ENCODE assay signal across 10 mouse cellular contexts in genomic region chr4:123116640-123117039, GRCm38 (mm10). TPM values are rescaled to one million over a fixed set of nuclear protein-coding genes. Genes with fewer than 3 reads are reported as not detected.
DNase-seq lines count a peak whose midpoint lies in the region; ATAC-seq and TF ChIP-seq lines count a peak whose summit lies in the region.
"Not testable (repeated sequence)": the region's sequence is repeated elsewhere in the genome, so short reads cannot be mapped to it uniquely, and the experiment has no call there.
"Had no signal": no experiment of that assay in that cellular context is flagged by ENCODE, and none has a peak within 500 bp of the region (broad histone marks: within the 10 kb centered on the region; RNA-seq: fewer than 3 reads in every experiment).

No protein-coding gene starts in this region.

- H3K4me1 ChIP-seq in cortical plate, adult 2 months (ENCODE audit: control insufficient read depth, insufficient read depth, low read length); forebrain, embryonic 14.5 days (ENCODE audit: control insufficient read depth, insufficient read depth, low read length); heart, postnatal 0 days (ENCODE audit: control insufficient read depth, insufficient read depth); kidney, embryonic 14.5 days (ENCODE audit: control insufficient read depth, insufficient read depth, low read length); limb, embryonic 11.5 days (ENCODE audit: control insufficient read depth, insufficient read depth, low read length); midbrain, embryonic 12.5 days: not testable (repeated sequence)

- H3K9me3 ChIP-seq in forebrain, embryonic 14.5 days (replicated peaks; ENCODE audit: control insufficient read depth, low read length); heart, postnatal 0 days (replicated peaks; ENCODE audit: control insufficient read depth, low read length); kidney, embryonic 14.5 days (ENCODE audit: control insufficient read depth, low read length); limb, embryonic 11.5 days (ENCODE audit: control insufficient read depth, low read length); midbrain, embryonic 12.5 days: not testable (repeated sequence)

- peak; percentile 24 for DNase-seq in forebrain, embryonic 14.5 days (ENCODE audit: low spot score)
- not testable (repeated sequence) for DNase-seq in heart, postnatal 0 days (ENCODE audit: low spot score)
- DNase-seq in limb, embryonic 11.5 days (ENCODE audit: low spot score): peak; percentile 30
- peak; percentile 48 for DNase-seq in retina, postnatal 1 day

- ATAC-seq in forebrain, embryonic 14.5 days: peak; percentile 82
- ATAC-seq in heart, postnatal 0 days (ENCODE audit: insufficient read depth, low read depth); midbrain, embryonic 12.5 days (ENCODE audit: low FRiP score, low read depth): not testable (repeated sequence)
- ATAC-seq in kidney, embryonic 14.5 days (ENCODE audit: low FRiP score, low TSS enrichment): peak; percentile 67
- peak; percentile 52; the same call in 1 of the 2 replicates for ATAC-seq in limb, embryonic 11.5 days (ENCODE audit: insufficient number of reproducible peaks, low FRiP score, low TSS enrichment, low read depth)

- H3K27ac ChIP-seq in cortical plate, adult 2 months (ENCODE audit: insufficient read depth, low read length); forebrain, embryonic 14.5 days (ENCODE audit: low read depth, low read length); heart, postnatal 0 days (ENCODE audit: low read depth); kidney, embryonic 14.5 days (ENCODE audit: low read depth, low read length); limb, embryonic 11.5 days (replicated peaks; ENCODE audit: low read depth, low read length); midbrain, embryonic 12.5 days (replicated peaks): not testable (repeated sequence)

- H3K36me3 ChIP-seq in forebrain, embryonic 14.5 days (ENCODE audit: control insufficient read depth, insufficient read depth, low read length); heart, postnatal 0 days (replicated peaks; ENCODE audit: control insufficient read depth, insufficient read depth, low read length); kidney, embryonic 14.5 days (ENCODE audit: control insufficient read depth, insufficient read depth, low read length); limb, embryonic 11.5 days (ENCODE audit: control insufficient read depth, insufficient read depth, low read length); midbrain, embryonic 12.5 days: not testable (repeated sequence)

- 33% methylated on average over 21 of the region's 42 CpGs for WGBS in forebrain, embryonic 14.5 days
- WGBS in heart, postnatal 0 days: 22% methylated on average over 21 of the region's 42 CpGs
- 23% methylated on average over 30 of the region's 42 CpGs for WGBS in kidney, embryonic 14.5 days
- 23% methylated on average over 31 of the region's 42 CpGs for WGBS in limb, embryonic 11.5 days
- WGBS in midbrain, embryonic 12.5 days: 23% methylated on average over 35 of the region's 42 CpGs

- H3K9ac ChIP-seq in forebrain, embryonic 14.5 days (ENCODE audit: low read length); heart, postnatal 0 days (replicated peaks; ENCODE audit: low read depth, low read length); kidney, embryonic 14.5 days (ENCODE audit: low read depth, low read length); limb, embryonic 11.5 days (ENCODE audit: low read length); midbrain, embryonic 12.5 days (replicated peaks): not testable (repeated sequence)

- H3K27me3 ChIP-seq in forebrain, embryonic 14.5 days (replicated peaks; ENCODE audit: control insufficient read depth, insufficient read depth, low read length); kidney, embryonic 14.5 days (ENCODE audit: control insufficient read depth, insufficient read depth, low read length); limb, embryonic 11.5 days (ENCODE audit: control insufficient read depth, insufficient read depth, low read length): not testable (repeated sequence)
- peaks cover 15% of the 10 kb centered on the region for H3K27me3 ChIP-seq in heart, postnatal 0 days (ENCODE audit: control insufficient read depth, insufficient read depth, low read length)
- H3K27me3 ChIP-seq in midbrain, embryonic 12.5 days: peaks cover 31% of the 10 kb centered on the region

- H3K4me3 ChIP-seq in cortical plate, adult 2 months (ENCODE audit: insufficient read depth, low read length): peak overlapping the region; percentile 38; the same call in 1 of the 2 replicates
- H3K4me3 ChIP-seq in forebrain, embryonic 14.5 days (ENCODE audit: low read depth, low read length): peak overlapping the region; percentile 24
- H3K4me3 ChIP-seq in heart, postnatal 0 days (ENCODE audit: low read depth, low read length): not testable (repeated sequence)
- peak overlapping the region; percentile 31; the same call in 1 of the 2 replicates for H3K4me3 ChIP-seq in kidney, embryonic 14.5 days (ENCODE audit: low read length)
- H3K4me3 ChIP-seq in limb, embryonic 11.5 days (ENCODE audit: low read depth, low read length): peak overlapping the region; percentile 19; the same call in 1 of the 2 replicates
- H3K4me3 ChIP-seq in midbrain, embryonic 12.5 days: peak overlapping the region; percentile 37

- not testable (repeated sequence) for TF ChIP-seq EP300 in heart, postnatal 0 days (IDR thresholded peaks at IDR 0.05; ENCODE audit: low read depth)

- not testable (repeated sequence) for TF ChIP-seq CTCF in cortical plate, adult 2 months (IDR thresholded peaks at IDR 0.05; ENCODE audit: extremely low read depth, insufficient read depth, low read length); heart, postnatal 0 days (IDR thresholded peaks at IDR 0.05; ENCODE audit: low read depth)

- TF ChIP-seq POLR2A in cortical plate, adult 2 months (IDR thresholded peaks at IDR 0.05; ENCODE audit: extremely low read depth, insufficient read depth, low read length): not testable (repeated sequence)

- peak overlapping the region; percentile 49 for H3K4me2 ChIP-seq in forebrain, embryonic 14.5 days (ENCODE audit: low read length)
- H3K4me2 ChIP-seq in heart, postnatal 0 days (ENCODE audit: low read depth, low read length): peak overlapping the region; percentile 38; the same call in 1 of the 2 replicates
- peak overlapping the region; percentile 52 for H3K4me2 ChIP-seq in kidney, embryonic 14.5 days (replicated peaks; ENCODE audit: low read depth, low read length)
- H3K4me2 ChIP-seq in limb, embryonic 11.5 days (ENCODE audit: low read depth, severe bottlenecking): peak overlapping the region; percentile 48
- peak overlapping the region; percentile 51 for H3K4me2 ChIP-seq in midbrain, embryonic 12.5 days (replicated peaks)

RNA-seq across cellular contexts. Expression of gene Oxct2b, which starts 0.6 kb away (rescaled TPM):
- 0.08 and 0.21 TPM in 2 replicates for polyA plus RNA-seq in cortical plate, adult 2 months (2012; rRNA removed)
- polyA plus RNA-seq in forebrain, embryonic 14.5 days (2014; fragmentation: Nextera tagmentation; extraction: Ambion mirVana): 0.13 and 0.35 TPM in 2 replicates
- total RNA-seq in heart, postnatal 0 days (2014; rRNA removed; ENCODE audit: low replicate concordance): not detected in 2 replicates
- not detected in 2 replicates for polyA plus RNA-seq in heart, postnatal 0 days (2015; fragmentation: Nextera tagmentation; extraction: Ambion mirVana)
- polyA plus RNA-seq in kidney, embryonic 14.5 days (2014; fragmentation: Nextera tagmentation; extraction: Ambion mirVana): 0.45 TPM in 1 of 2 replicates, not detected in the other
- polyA plus RNA-seq in limb, embryonic 11.5 days (2014; fragmentation: Nextera tagmentation; extraction: Ambion mirVana): 0.13 TPM in 1 of 2 replicates, not detected in the other
- not detected in 2 replicates for polyA plus RNA-seq in midbrain, embryonic 12.5 days (2016; fragmentation: Nextera tagmentation; extraction: Ambion mirVana)
- total RNA-seq: CH12.LX; heart, adult 18-20 months had no signal
- polyA plus RNA-seq: lung, postnatal 0 days had no signal

RNA-seq across cellular contexts. Expression of gene Bmp8b, which starts 11.7 kb away (rescaled TPM):
- 0.15 and 0.40 TPM in 2 replicates for polyA plus RNA-seq in cortical plate, adult 2 months (2012; rRNA removed)
- polyA plus RNA-seq in forebrain, embryonic 14.5 days (2014; fragmentation: Nextera tagmentation; extraction: Ambion mirVana): 0.08 and 0.21 TPM in 2 replicates
- not detected in 2 replicates for total RNA-seq in heart, postnatal 0 days (2014; rRNA removed; ENCODE audit: low replicate concordance)
- polyA plus RNA-seq in heart, postnatal 0 days (2015; fragmentation: Nextera tagmentation; extraction: Ambion mirVana): 0.05 and 0.10 TPM in 2 replicates
- polyA plus RNA-seq in kidney, embryonic 14.5 days (2014; fragmentation: Nextera tagmentation; extraction: Ambion mirVana): 0.16 and 0.41 TPM in 2 replicates
- polyA plus RNA-seq in limb, embryonic 11.5 days (2014; fragmentation: Nextera tagmentation; extraction: Ambion mirVana): 0.16 and 0.17 TPM in 2 replicates
- polyA plus RNA-seq in midbrain, embryonic 12.5 days (2016; fragmentation: Nextera tagmentation; extraction: Ambion mirVana): 0.10 and 0.13 TPM in 2 replicates
- total RNA-seq: CH12.LX; heart, adult 18-20 months had no signal

RNA-seq across cellular contexts. Expression of gene Ppie, which starts 23.1 kb away (rescaled TPM):
- polyA plus RNA-seq in cortical plate, adult 2 months (2012; rRNA removed): 18.2 and 19.7 TPM in 2 replicates
- polyA plus RNA-seq in forebrain, embryonic 14.5 days (2014; fragmentation: Nextera tagmentation; extraction: Ambion mirVana): 86.4 and 88.3 TPM in 2 replicates
- 21.9 and 37.5 TPM in 2 replicates for total RNA-seq in heart, postnatal 0 days (2014; rRNA removed; ENCODE audit: low replicate concordance)
- polyA plus RNA-seq in heart, postnatal 0 days (2015; fragmentation: Nextera tagmentation; extraction: Ambion mirVana): 36.9 and 37.3 TPM in 2 replicates
- 110 and 138 TPM in 2 replicates for polyA plus RNA-seq in kidney, embryonic 14.5 days (2014; fragmentation: Nextera tagmentation; extraction: Ambion mirVana)
- 125 and 127 TPM in 2 replicates for polyA plus RNA-seq in limb, embryonic 11.5 days (2014; fragmentation: Nextera tagmentation; extraction: Ambion mirVana)
- polyA plus RNA-seq in midbrain, embryonic 12.5 days (2016; fragmentation: Nextera tagmentation; extraction: Ambion mirVana): 91.9 and 99.0 TPM in 2 replicates
